Mouse (Mus musculus) heart, embryonic 13.5 days (tissue): ENCODE results near the gene Ptgdr2. TPM values are rescaled to one million over a fixed set of nuclear protein-coding genes. Genes with fewer than 3 reads are reported as not detected.

Source experiments
- ATAC-seq: fragments of 200-750 bp; cut with Nextera tagmentation; 2 replicates; pipeline ENCODE4 v1.8.0; 2017; ENCODE audit warnings: moderate TSS enrichment; ENCODE audit not compliant: insufficient number of reproducible peaks, low FRiP score, low TSS enrichment; ENCODE audit errors: extremely low read depth
- H3K27ac ChIP-seq: fragments of 300-500 bp; sonication (generic); replicated peaks from 2 replicates; pipeline ENCODE4 v1.5.1; 2015; ENCODE audit warnings: moderate library complexity, mild to moderate bottlenecking, inconsistent platforms
- H3K27me3 ChIP-seq: fragments of 300-500 bp; sonication (generic); replicated peaks from 2 replicates; pipeline ENCODE4 v1.6.1; 2015; ENCODE audit warnings: mild to moderate bottlenecking, inconsistent platforms
- H3K36me3 ChIP-seq: fragments of 300-500 bp; sonication (generic); 2 replicates; pipeline ENCODE4 v1.6.1; 2015; ENCODE audit warnings: mild to moderate bottlenecking, inconsistent platforms
- H3K4me1 ChIP-seq: fragments of 300-500 bp; sonication (generic); 2 replicates; pipeline ENCODE4 v1.6.1; 2015; ENCODE audit warnings: inconsistent platforms
- H3K4me2 ChIP-seq: fragments of 300-500 bp; sonication (generic); 2 replicates; pipeline ENCODE4 v1.6.1; 2015; ENCODE audit warnings: inconsistent platforms, mild to moderate bottlenecking, moderate library complexity
- H3K4me3 ChIP-seq: fragments of 300-500 bp; sonication (generic); 2 replicates; pipeline ENCODE4 v1.5.1; 2015; ENCODE audit warnings: moderate library complexity, mild to moderate bottlenecking, inconsistent platforms
- H3K9ac ChIP-seq: fragments of 300-500 bp; sonication (generic); 2 replicates; pipeline ENCODE4 v1.6.1; 2015; ENCODE audit warnings: inconsistent platforms, mild to moderate bottlenecking, moderate library complexity
- H3K9me3 ChIP-seq: fragments of 300-500 bp; sonication (generic); 2 replicates; pipeline ENCODE4 v1.6.1; 2016; ENCODE audit warnings: inconsistent platforms
- WGBS: fragments of 180-500 bp; shearing (Covaris S2); methylation state at CpG from one replicate; pipeline ENCODE4 v1.1.7; 2015; ENCODE audit warnings: mixed read lengths; 5-methylcytosine and 5-hydroxymethylcytosine counted together
- polyA plus RNA-seq: library from polyadenylated mRNA; unstranded; fragments of >200 nt; fragmentation: Nextera tagmentation; extraction: Ambion mirVana; gene quantifications from 2 replicates; pipeline ENCODE4 v1.2.1, GENCODE M21; 2015

The Ptgdr2 gene
- polyA plus RNA-seq, 1 experiment from 2014 or later, result 0.11 TPM

- WGBS, result 36% methylated on average over 3 of the region's 3 CpGs
- no peak for ATAC-seq
- Histone ChIP-seq H3K27ac (peak overlapping the region; percentile 95), H3K36me3 (peaks cover 49% of the 10 kb centered on the region), H3K4me1 (peaks cover 75% of the 10 kb centered on the region), H3K9me3 (no peaks in the 10 kb centered on the region), H3K4me3 (no peak overlapping the region), H3K9ac (no peak overlapping the region), H3K4me2 (no peak overlapping the region), H3K27me3 (no peaks in the 10 kb centered on the region)
Measured at GRCm38 (mm10) chr19:10907891-10908290, 29.1 kb upstream of the Ptgdr2 start.

DNA sequence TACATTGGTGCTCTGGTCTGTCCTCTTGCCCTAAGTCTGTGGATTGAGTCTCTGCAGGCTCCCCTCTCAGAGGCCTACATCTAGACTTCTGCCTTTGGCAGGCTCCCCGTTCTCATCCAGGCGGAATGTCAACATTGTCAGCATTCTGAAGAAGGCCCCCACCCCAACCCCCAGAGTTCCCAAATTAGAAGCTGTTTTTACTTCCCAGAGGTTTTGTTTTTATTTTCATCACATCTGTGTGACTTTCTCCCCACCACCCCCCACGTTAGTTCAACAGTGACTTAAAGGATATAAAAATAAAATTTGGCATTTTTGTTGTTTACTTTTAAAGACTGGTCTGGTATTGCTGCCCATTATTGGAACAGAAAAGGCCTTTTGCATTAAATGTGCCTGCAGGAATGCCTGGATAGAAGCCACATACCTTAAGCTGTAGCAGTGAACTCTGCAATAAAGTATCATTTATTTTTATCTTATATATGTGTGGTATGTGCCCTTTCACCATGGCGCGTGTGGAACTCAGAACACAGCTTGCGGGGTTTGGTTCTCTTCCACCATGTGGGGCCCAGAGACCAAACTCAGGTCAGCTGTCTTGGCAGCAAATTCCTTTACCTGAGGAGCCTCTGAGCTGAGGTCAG lies 27.8 kb upstream of the Ptgdr2 start:
- Histone ChIP-seq H3K36me3 (peaks cover 36% of the 10 kb centered on the region), H3K4me3 (no peak overlapping the region), H3K27ac (peak overlapping the region; percentile 95), H3K9ac (peak overlapping the region; percentile 51), H3K4me2 (peak overlapping the region; percentile 1; the same call in 1 of the 2 replicates), H3K4me1 (peaks cover 82% of the 10 kb centered on the region), H3K27me3 (no peaks in the 10 kb centered on the region), H3K9me3 (no peaks in the 10 kb centered on the region)
- 30% methylated on average over 6 of the region's 6 CpGs for WGBS
- ATAC-seq, result no peak; the same call in 1 of the 2 replicates

DNA sequence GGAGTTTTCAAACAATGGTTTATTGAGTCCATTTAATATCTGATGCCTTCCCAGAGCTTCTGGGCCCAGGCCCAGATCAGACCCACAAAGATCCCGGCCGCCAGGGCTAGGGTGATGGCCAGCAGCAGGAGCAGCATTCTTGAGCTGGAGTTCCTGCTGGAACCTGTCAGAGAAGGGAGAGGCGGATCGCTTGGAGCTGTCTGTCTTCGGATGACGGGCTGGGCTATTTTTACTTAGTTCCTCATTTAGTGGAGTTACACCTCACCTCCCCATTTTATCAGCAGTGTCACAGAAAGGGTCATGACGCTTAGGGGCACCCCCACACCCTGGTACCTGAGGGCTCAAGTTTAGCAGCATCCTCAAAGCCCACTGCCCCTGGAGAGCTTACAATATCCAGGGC lies 22.7 kb upstream of the Ptgdr2 start:
- H3K4me2 ChIP-seq, result peak overlapping the region; percentile 14; the same call in 1 of the 2 replicates
- H3K9me3 ChIP-seq, result no peaks in the 10 kb centered on the region
- no peaks in the 10 kb centered on the region for H3K27me3 ChIP-seq
- peak overlapping the region; percentile 53 for H3K27ac ChIP-seq
- H3K4me3 ChIP-seq, result no peak overlapping the region
- H3K36me3 ChIP-seq, result no peaks in the 10 kb centered on the region
- peaks cover 53% of the 10 kb centered on the region for H3K4me1 ChIP-seq
- H3K9ac ChIP-seq, result peak overlapping the region; percentile 57
- WGBS, result 20% methylated on average over 7 of the region's 7 CpGs
- no peak for ATAC-seq

DNA sequence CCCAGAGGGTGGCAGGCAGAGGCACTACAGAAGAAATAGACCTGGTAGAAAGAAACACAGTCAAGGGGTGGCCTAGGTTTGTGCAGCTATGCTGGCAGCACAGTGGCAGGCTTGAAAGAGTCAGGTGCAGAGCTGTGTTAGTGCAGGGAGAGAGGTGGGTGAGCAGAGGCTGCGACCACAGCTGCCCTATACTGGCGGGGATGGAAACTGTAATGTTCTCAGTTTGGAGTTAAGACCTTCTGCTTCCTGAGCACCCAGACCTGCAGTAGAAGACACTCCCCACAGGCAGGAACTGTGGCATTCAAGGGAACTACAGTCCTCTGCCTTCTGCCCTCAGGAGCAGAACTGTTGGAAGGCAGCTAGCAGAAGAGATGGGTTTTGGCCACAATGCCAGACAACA lies 22.1 kb upstream of the Ptgdr2 start:
- Histone ChIP-seq H3K36me3 (no peaks in the 10 kb centered on the region), H3K4me3 (no peak overlapping the region), H3K9ac (peak overlapping the region; percentile 57), H3K4me2 (no peak overlapping the region), H3K4me1 (peaks cover 47% of the 10 kb centered on the region), H3K27ac (peak overlapping the region; percentile 53), H3K9me3 (no peaks in the 10 kb centered on the region), H3K27me3 (no peaks in the 10 kb centered on the region)
- WGBS, result 72% methylated on average over 2 of the region's 2 CpGs
- ATAC-seq, result no peak

DNA sequence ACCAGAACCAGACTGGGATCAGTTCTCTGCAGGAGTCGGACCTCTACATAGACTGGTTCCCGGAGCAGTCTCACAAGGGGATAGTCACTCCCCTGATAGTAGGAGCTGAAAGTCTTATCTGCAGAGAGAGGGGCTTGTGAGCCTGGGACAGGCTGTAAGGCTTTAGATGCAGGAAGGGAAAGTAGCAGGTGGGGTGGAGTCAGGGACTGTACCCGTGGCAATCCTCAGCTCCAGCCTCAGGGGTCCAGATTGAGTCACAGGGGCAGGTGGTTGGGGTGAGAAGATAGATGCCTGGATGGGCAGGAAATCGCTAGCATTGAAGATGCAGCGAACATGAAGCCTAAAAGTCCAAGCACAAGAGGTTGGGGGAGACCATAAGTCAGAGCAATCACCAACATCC lies 20.5 kb upstream of the Ptgdr2 start:
- H3K4me2 ChIP-seq, result no peak overlapping the region
- H3K36me3 ChIP-seq, result no peaks in the 10 kb centered on the region
- no peak for ATAC-seq
- H3K9me3 ChIP-seq, result no peaks in the 10 kb centered on the region
- H3K27me3 ChIP-seq, result no peaks in the 10 kb centered on the region
- peaks cover 38% of the 10 kb centered on the region for H3K4me1 ChIP-seq
- no peak overlapping the region for H3K9ac ChIP-seq
- WGBS, result 41% methylated on average over 5 of the region's 5 CpGs
- no peak overlapping the region for H3K4me3 ChIP-seq
- H3K27ac ChIP-seq, result no peak overlapping the region

DNA sequence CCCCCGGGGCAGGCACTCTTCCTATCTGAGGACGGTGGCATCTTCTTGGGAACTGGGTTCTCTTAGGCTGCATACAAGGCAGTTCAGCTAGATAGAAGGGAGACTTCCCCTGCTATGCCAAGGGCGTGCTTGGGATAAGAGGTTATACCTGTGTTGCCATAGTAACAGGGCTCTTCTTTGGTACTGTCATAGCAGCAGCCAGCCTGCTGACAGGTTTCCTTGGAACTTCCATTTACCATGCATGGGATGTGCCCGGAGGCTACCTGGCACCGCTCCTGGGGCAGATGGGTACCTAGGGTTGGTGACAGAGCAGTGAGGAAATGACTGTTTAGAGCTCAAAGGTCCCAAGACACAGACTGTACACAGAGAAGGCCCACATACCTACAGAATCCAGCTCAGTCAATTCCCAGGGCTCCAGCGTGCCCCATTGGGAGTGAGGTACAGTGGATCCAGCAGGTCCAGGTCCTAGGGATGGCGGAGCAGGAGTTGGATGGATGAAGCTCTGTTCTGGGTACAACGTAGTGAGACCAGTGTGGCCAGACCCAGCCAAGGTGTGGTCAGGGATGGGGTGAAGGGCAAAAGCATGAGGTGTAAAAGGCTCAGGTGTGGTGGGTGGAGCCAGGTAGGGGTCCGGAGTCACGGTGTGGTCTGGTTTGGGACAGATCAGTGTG lies 18.5 kb upstream of the Ptgdr2 start:
- 83% methylated on average over 10 of the region's 10 CpGs for WGBS
- H3K4me2 ChIP-seq, result no peak overlapping the region
- no peak for ATAC-seq
- H3K27ac ChIP-seq, result no peak overlapping the region
- H3K36me3 ChIP-seq, result no peaks in the 10 kb centered on the region
- peaks cover 26% of the 10 kb centered on the region for H3K4me1 ChIP-seq
- no peaks in the 10 kb centered on the region for H3K9me3 ChIP-seq
- no peaks in the 10 kb centered on the region for H3K27me3 ChIP-seq
- H3K4me3 ChIP-seq, result no peak overlapping the region
- H3K9ac ChIP-seq, result no peak overlapping the region

DNA sequence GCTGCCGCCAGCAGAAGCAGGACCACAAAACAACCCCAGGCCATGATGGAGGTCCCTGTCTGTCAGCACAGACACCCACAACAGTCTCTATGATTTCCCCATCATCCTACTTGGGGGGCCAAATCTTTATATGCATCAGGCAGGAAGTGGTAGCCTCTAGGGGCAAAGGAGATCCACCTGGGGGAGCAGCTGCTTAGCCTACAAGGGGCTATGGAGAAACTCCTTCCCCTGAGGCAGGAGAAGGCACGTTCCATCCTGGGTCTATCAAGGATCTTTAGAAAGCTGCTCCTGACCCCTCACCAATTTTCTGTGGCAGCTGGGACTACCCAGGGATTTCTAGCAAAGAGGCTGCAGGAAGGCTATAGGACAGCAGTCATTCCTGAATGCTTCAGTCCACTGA lies 16.4 kb upstream of the Ptgdr2 start, which contains the start of gene Zp1:
Gene Zp1, minus strand, starts transcription at position 101 of the 400 bp plus-strand sequence.
- H3K4me1 ChIP-seq, result peaks cover 15% of the 10 kb centered on the region
- no peaks in the 10 kb centered on the region for H3K9me3 ChIP-seq
- ATAC-seq, result no peak
- H3K27ac ChIP-seq, result no peak within 1 kb of the TSS
- no peak within 1 kb of the TSS for H3K9ac ChIP-seq
- H3K27me3 ChIP-seq, result no peaks in the 10 kb centered on the region
- 57% methylated on average over 2 of the region's 2 CpGs for WGBS
- no peak within 1 kb of the TSS for H3K4me3 ChIP-seq
- H3K36me3 ChIP-seq, result no peaks in the 10 kb centered on the region
- H3K4me2 ChIP-seq, result no peak within 1 kb of the TSS

GRCm38 (mm10) chr19:10921058-10921457 lies 15.9 kb upstream of the Ptgdr2 start:
- H3K4me1 ChIP-seq, result peaks cover 18% of the 10 kb centered on the region
- H3K27ac ChIP-seq, result no peak overlapping the region
- no peaks in the 10 kb centered on the region for H3K27me3 ChIP-seq
- no peak for ATAC-seq
- no peaks in the 10 kb centered on the region for H3K36me3 ChIP-seq
- H3K4me2 ChIP-seq, result no peak overlapping the region
- no peak overlapping the region for H3K4me3 ChIP-seq
- no peak overlapping the region for H3K9ac ChIP-seq
- no peaks in the 10 kb centered on the region for H3K9me3 ChIP-seq
- WGBS, result 73% methylated on average over 3 of the region's 3 CpGs

DNA sequence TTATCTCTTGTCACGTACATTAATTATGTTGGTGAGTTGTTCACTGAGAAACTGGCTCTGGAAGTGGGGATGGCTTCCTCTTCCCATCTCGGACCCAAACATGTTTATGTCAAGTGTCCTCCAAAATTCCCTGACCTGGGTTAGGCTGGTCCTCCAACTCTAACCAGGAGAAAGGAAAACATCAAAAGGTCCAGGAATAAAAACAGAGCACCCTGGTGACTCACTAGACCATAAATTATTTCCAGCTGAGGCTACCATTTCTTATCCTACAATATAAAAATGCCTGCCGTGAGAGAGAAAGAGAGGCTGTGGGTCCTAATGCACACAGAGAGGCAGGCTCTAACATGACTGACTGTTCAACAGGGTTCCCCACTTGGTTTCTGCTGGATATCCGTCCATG lies 12.7 kb upstream of the Ptgdr2 start:
- Histone ChIP-seq H3K27ac (no peak overlapping the region), H3K9ac (no peak overlapping the region), H3K4me1 (peaks cover 16% of the 10 kb centered on the region), H3K36me3 (no peaks in the 10 kb centered on the region), H3K9me3 (no peaks in the 10 kb centered on the region), H3K27me3 (no peaks in the 10 kb centered on the region), H3K4me2 (no peak overlapping the region), H3K4me3 (no peak overlapping the region)
- 44% methylated on average over 4 of the region's 4 CpGs for WGBS
- ATAC-seq, result no peak

DNA sequence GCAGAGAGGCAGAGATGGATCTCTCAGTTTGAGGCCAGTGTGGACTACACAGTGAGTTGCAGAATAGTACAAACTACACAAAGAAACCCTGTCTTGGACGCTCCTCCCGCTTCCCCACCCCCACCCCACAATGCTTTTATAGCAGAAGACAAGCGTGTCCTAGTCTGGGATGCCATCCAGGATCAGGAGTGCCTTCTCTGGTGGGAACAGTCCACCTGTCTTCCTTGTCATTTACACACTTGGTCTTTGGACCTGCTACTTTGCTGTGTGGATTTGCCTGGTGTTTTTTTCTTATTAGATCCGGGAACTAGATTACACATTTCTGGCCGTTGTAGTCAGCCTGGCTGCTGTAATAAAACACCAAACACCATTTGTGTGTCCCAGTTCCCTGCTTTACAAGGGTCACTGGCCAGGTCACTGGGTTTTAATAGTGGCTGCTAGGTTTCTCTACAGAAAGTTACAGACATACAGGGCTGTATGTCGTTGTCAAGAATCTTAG lies 10.8 kb upstream of the Ptgdr2 start:
- Histone ChIP-seq H3K4me2 (no peak overlapping the region), H3K4me3 (no peak overlapping the region), H3K9ac (no peak overlapping the region), H3K4me1 (peaks cover 16% of the 10 kb centered on the region), H3K27ac (peak overlapping the region; percentile 51), H3K9me3 (no peaks in the 10 kb centered on the region), H3K36me3 (no peaks in the 10 kb centered on the region), H3K27me3 (no peaks in the 10 kb centered on the region)
- WGBS, result 55% methylated on average over 6 of the region's 6 CpGs
- ATAC-seq, result no peak

DNA sequence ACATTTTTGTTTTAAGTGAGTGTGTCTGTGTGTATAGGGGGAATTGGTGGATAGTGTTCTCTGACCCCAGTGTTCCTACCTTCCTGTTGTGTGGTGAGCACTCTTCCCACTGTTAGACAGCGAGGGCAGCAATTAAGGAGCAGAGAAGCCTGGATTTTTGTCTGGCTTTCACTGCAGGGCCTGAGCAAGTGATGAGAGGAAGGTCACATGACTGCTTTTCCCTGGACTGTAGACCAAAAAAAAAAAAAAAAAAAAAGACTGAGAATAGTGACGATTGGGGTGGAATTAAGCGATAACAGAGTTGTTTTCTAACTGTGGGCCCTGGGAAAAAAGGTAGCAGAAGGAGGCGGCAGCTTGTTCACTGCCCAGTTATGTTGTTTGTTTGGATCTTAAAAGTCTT lies 10.3 kb upstream of the Ptgdr2 start:
- H3K27me3 ChIP-seq, result no peaks in the 10 kb centered on the region
- WGBS, result 36% methylated on average over 4 of the region's 4 CpGs
- no peaks in the 10 kb centered on the region for H3K9me3 ChIP-seq
- no peak overlapping the region for H3K4me2 ChIP-seq
- H3K9ac ChIP-seq, result no peak overlapping the region
- H3K4me3 ChIP-seq, result no peak overlapping the region
- H3K4me1 ChIP-seq, result peaks cover 16% of the 10 kb centered on the region
- no peaks in the 10 kb centered on the region for H3K36me3 ChIP-seq
- H3K27ac ChIP-seq, result peak overlapping the region; percentile 53
- ATAC-seq, result no peak

DNA sequence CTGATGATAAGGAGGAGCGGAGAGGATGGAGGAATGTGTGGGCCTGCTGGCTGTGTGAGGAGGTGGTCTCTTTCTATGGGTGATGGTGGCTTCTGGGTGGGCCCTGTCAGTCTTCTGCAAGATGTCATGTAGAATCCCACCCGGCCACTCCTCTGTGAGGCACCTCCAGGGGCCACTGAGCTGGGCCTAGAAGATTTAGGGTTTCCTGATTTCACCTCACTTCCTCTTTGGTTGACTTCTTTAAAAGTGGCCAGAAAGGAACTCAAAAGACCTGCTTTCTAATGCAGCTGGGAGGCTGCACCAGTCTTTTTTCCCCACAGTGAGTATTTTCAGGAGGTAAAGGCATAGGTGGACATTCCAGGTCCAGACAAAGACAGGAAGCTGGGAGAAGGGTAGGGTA lies 6.3 kb upstream of the Ptgdr2 start:
- H3K4me1 ChIP-seq, result peaks cover 23% of the 10 kb centered on the region
- H3K36me3 ChIP-seq, result no peaks in the 10 kb centered on the region
- no peak overlapping the region for H3K27ac ChIP-seq
- no peak overlapping the region for H3K9ac ChIP-seq
- no peak overlapping the region for H3K4me3 ChIP-seq
- no peak for ATAC-seq
- 51% methylated on average over 2 of the region's 2 CpGs for WGBS
- H3K9me3 ChIP-seq, result no peaks in the 10 kb centered on the region
- no peak overlapping the region for H3K4me2 ChIP-seq
- no peaks in the 10 kb centered on the region for H3K27me3 ChIP-seq
